Mouse (Mus musculus): ENCODE measurements around the gene Adam8. TPM values are rescaled to one million over a fixed set of nuclear protein-coding genes. Genes with fewer than 3 reads are reported as not detected.

Adam8 gene
- 3.0 and 4.1 TPM in 2 replicates for polyA plus RNA-seq (2015; fragmentation: Nextera tagmentation; extraction: Ambion mirVana)

- Histone ChIP-seq H3K4me1 (ENCODE audit: control insufficient read depth, insufficient read depth, low read length) (0 out of 2 replicates have a peak, but pooled peaks cover 2% of the 10 kb centered on the region), H3K9ac (ENCODE audit: low read length) (no peak within 1 kb of the TSS), H3K27me3 (ENCODE audit: control insufficient read depth, insufficient read depth, low read length) (no peaks in the 10 kb centered on the region), H3K4me2 (ENCODE audit: low read depth, low read length) (no peak within 1 kb of the TSS), H3K27ac (ENCODE audit: low read length) (no peak within 1 kb of the TSS), H3K9me3 (replicated peaks; ENCODE audit: control insufficient read depth, low read length) (no peaks in the 10 kb centered on the region), H3K36me3 (ENCODE audit: control insufficient read depth, insufficient read depth, low read length) (0 out of 2 replicates have a peak, but pooled peaks cover 9% of the 10 kb centered on the region), H3K4me3 (replicated peaks; ENCODE audit: low read length) (no peak within 1 kb of the TSS)
- peak; percentile 60; the same call in 1 of the 2 replicates for ATAC-seq (ENCODE audit: insufficient read depth, low FRiP score)
- 22% methylated on average over 7 of the region's 7 CpGs for WGBS
Measured at GRCm38 (mm10) chr7:139992406-139992805, at the start of gene Adam8. Gene Adam8, minus strand, starts transcription at chr7:139992562.

GRCm38 (mm10) chr7:140037171-140037555 lies 44.8 kb upstream of the Adam8 start:
- Histone ChIP-seq H3K4me1 (ENCODE audit: control insufficient read depth, insufficient read depth, low read length) (peaks cover 18% of the 10 kb centered on the region), H3K9me3 (replicated peaks; ENCODE audit: control insufficient read depth, low read length) (no peaks in the 10 kb centered on the region), H3K9ac (ENCODE audit: low read length) (peak overlapping the region; percentile 93; the same call in 1 of the 2 replicates), H3K4me2 (ENCODE audit: low read depth, low read length) (peak overlapping the region; percentile 97), H3K36me3 (ENCODE audit: control insufficient read depth, insufficient read depth, low read length) (peaks cover 6% of the 10 kb centered on the region; the same call in 1 of the 2 replicates), H3K4me3 (replicated peaks; ENCODE audit: low read length) (peak overlapping the region; percentile 88), H3K27me3 (ENCODE audit: control insufficient read depth, insufficient read depth, low read length) (no peaks in the 10 kb centered on the region), H3K27ac (ENCODE audit: low read length) (no peak overlapping the region)
- no peak for ATAC-seq (ENCODE audit: insufficient read depth, low FRiP score)
- WGBS = 35% methylated on average over 3 of the region's 3 CpGs

DNA sequence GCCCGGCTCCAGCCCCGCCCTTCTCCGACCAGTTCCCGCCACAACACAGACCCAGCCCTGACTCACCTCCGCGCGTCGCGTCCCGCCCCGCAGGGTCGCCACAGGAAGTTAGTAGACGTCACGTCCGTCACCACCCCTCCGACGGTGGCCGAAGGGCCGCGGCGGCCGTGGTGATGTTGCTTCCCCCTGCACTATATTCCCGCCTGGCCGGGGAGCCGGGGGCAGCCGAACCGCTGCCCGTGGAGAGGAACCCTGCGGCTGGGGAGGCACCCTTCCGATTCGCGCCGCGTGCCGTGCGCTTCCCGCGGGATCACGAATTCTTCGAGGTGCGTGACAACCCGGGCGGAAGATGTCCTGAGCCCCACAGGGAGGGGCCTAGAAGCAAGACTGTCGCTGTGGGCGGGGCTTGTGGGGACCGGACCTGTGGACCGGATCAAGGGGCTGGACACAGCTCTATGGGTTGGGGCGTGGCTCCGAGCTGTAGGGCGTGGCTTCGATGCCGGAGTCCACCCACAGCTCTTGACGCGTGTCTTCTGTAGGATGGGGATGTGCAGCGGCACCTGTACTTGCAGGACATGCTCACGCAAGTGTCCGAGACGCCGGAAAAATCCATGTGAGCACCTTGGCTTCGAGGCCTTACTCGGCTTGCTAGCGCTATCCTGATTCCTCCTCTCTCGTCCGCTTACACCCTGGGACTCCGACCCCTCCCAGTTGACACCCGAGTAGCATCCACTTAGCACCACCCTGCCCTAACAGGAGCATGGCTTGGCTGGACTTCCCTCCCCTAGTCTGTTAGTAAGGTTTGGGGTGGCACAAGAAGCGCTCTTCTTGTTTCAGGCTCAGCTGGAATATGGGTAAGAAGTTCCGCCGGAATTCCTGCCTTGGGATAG lies 44.2 kb upstream of the Adam8 start, which contains the start of the genes Zfp511 and Tubgcp2:
TSS of gene Zfp511 (plus strand) at position 111 of the 890 bp plus-strand sequence.
TSS of gene Tubgcp2 (minus strand) at position 389 of the 890 bp plus-strand sequence.
- Histone ChIP-seq H3K9ac (ENCODE audit: low read length) (peak within 1 kb of the TSS; percentile 93), H3K9me3 (replicated peaks; ENCODE audit: control insufficient read depth, low read length) (no peaks in the 10 kb centered on the region), H3K4me3 (replicated peaks; ENCODE audit: low read length) (peak within 1 kb of the TSS; percentile 88), H3K27me3 (ENCODE audit: control insufficient read depth, insufficient read depth, low read length) (no peaks in the 10 kb centered on the region), H3K27ac (ENCODE audit: low read length) (peak within 1 kb of the TSS; percentile 87), H3K4me1 (ENCODE audit: control insufficient read depth, insufficient read depth, low read length) (peaks cover 18% of the 10 kb centered on the region), H3K4me2 (ENCODE audit: low read depth, low read length) (peak within 1 kb of the TSS; percentile 97), H3K36me3 (ENCODE audit: control insufficient read depth, insufficient read depth, low read length) (peaks cover 6% of the 10 kb centered on the region; the same call in 1 of the 2 replicates)
- under 1% methylated on average over 69 of the region's 69 CpGs for WGBS
- peak; percentile 98 for ATAC-seq (ENCODE audit: insufficient read depth, low FRiP score)

DNA sequence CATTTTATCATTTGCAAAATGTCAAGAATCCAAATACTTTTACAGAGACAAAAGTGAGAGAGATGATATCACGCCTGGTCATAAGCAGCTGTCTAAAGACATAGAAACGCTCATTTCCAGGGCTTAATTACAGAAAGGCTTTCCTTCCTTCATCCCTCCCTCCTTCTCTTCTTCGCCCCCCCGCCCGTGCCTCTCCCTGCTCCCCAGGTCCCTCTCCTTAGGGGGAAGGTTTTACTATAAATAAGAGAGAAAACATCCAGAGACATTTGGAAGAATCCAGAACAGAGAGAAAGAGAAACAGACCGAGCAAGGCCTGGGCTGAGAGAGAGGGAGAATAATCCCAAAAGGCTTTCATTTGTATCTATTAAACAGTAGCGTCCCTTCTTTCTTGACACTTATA lies 43.1 kb upstream of the Adam8 start:
- Histone ChIP-seq H3K36me3 (ENCODE audit: control insufficient read depth, insufficient read depth, low read length) (peaks cover 5% of the 10 kb centered on the region; the same call in 1 of the 2 replicates), H3K27me3 (ENCODE audit: control insufficient read depth, insufficient read depth, low read length) (no peaks in the 10 kb centered on the region), H3K4me1 (ENCODE audit: control insufficient read depth, insufficient read depth, low read length) (peaks cover 18% of the 10 kb centered on the region), H3K9me3 (replicated peaks; ENCODE audit: control insufficient read depth, low read length) (no peaks in the 10 kb centered on the region), H3K27ac (ENCODE audit: low read length) (peak overlapping the region; percentile 87; the same call in 1 of the 2 replicates), H3K4me2 (ENCODE audit: low read depth, low read length) (peak overlapping the region; percentile 97), H3K9ac (ENCODE audit: low read length) (peak overlapping the region; percentile 93), H3K4me3 (replicated peaks; ENCODE audit: low read length) (peak overlapping the region; percentile 88)
- 20% methylated on average over 7 of the region's 7 CpGs for WGBS
- no peak for ATAC-seq (ENCODE audit: insufficient read depth, low FRiP score)

DNA sequence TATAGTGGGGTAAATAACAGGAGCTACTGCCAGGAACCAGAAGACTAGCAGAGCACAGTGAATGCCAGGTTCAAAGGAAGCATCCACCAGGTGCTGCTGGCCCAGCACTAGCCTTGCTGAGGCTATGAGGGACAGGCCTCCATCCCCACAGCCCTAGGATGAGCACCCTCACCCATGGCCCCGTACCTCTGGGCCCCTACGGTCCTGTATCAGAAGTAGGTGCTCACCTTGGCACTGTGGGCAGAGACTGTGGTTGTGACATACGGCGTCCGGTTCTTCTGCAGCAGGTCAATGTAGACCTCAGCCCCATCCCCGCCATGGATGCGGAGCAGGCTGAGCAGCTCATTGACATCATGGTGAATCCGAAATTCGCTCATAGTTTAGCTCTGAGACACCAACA lies 41.0 kb upstream of the Adam8 start:
- no peak for ATAC-seq (ENCODE audit: insufficient read depth, low FRiP score)
- 96% methylated on average over 9 of the region's 9 CpGs for WGBS

DNA sequence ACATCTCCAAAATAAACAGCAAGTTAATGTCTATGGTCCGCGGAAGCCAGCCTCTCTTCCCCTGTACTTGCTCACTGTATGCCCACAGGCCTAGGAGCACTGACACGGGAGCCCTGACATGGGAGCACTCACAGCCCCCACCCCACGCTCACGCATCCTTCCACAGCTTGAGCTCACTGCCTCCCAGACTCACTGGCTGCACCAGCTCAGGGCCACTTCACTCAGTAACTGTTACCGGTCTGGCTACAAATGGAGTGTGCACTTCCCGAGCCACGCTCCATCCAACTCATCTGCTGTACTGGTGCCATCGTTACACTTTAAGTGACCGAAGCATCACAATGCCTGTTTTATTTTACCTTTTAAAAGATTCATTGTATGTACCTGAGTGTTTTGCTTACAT lies 40.0 kb upstream of the Adam8 start:
- Histone ChIP-seq H3K4me1 (ENCODE audit: control insufficient read depth, insufficient read depth, low read length) (peaks cover 18% of the 10 kb centered on the region), H3K36me3 (ENCODE audit: control insufficient read depth, insufficient read depth, low read length) (peaks cover 23% of the 10 kb centered on the region), H3K9ac (ENCODE audit: low read length) (no peak overlapping the region), H3K4me2 (ENCODE audit: low read depth, low read length) (no peak overlapping the region), H3K4me3 (replicated peaks; ENCODE audit: low read length) (no peak overlapping the region), H3K27me3 (ENCODE audit: control insufficient read depth, insufficient read depth, low read length) (no peaks in the 10 kb centered on the region), H3K27ac (ENCODE audit: low read length) (no peak overlapping the region), H3K9me3 (replicated peaks; ENCODE audit: control insufficient read depth, low read length) (no peaks in the 10 kb centered on the region)
- WGBS = 96% methylated on average over 10 of the region's 10 CpGs
- ATAC-seq (ENCODE audit: insufficient read depth, low FRiP score) = no peak

More for the DNA sequence above, 41.0 kb upstream of the Adam8 start:
- peaks cover 18% of the 10 kb centered on the region for H3K36me3 ChIP-seq (ENCODE audit: control insufficient read depth, insufficient read depth, low read length)
- H3K27me3 ChIP-seq (ENCODE audit: control insufficient read depth, insufficient read depth, low read length) = no peaks in the 10 kb centered on the region
- H3K9ac ChIP-seq (ENCODE audit: low read length) = no peak overlapping the region
- no peak overlapping the region for H3K4me3 ChIP-seq (replicated peaks; ENCODE audit: low read length)
- peaks cover 18% of the 10 kb centered on the region for H3K4me1 ChIP-seq (ENCODE audit: control insufficient read depth, insufficient read depth, low read length)
- no peak overlapping the region for H3K27ac ChIP-seq (ENCODE audit: low read length)
- H3K4me2 ChIP-seq (ENCODE audit: low read depth, low read length) = no peak overlapping the region
- no peaks in the 10 kb centered on the region for H3K9me3 ChIP-seq (replicated peaks; ENCODE audit: control insufficient read depth, low read length)

GRCm38 (mm10) chr7:140031771-140032170 lies 39.4 kb upstream of the Adam8 start:
- ATAC-seq (ENCODE audit: insufficient read depth, low FRiP score) = no peak
- no peaks in the 10 kb centered on the region for H3K9me3 ChIP-seq (replicated peaks; ENCODE audit: control insufficient read depth, low read length)
- WGBS = 95% methylated on average over 12 of the region's 12 CpGs
- peaks cover 23% of the 10 kb centered on the region for H3K36me3 ChIP-seq (ENCODE audit: control insufficient read depth, insufficient read depth, low read length)
- H3K27me3 ChIP-seq (ENCODE audit: control insufficient read depth, insufficient read depth, low read length) = no peaks in the 10 kb centered on the region
- H3K27ac ChIP-seq (ENCODE audit: low read length) = no peak overlapping the region
- no peak overlapping the region for H3K9ac ChIP-seq (ENCODE audit: low read length)
- H3K4me1 ChIP-seq (ENCODE audit: control insufficient read depth, insufficient read depth, low read length) = peaks cover 12% of the 10 kb centered on the region
- H3K4me2 ChIP-seq (ENCODE audit: low read depth, low read length) = no peak overlapping the region
- no peak overlapping the region for H3K4me3 ChIP-seq (replicated peaks; ENCODE audit: low read length)

GRCm38 (mm10) chr7:140011336-140011735 lies 19.0 kb upstream of the Adam8 start:
- H3K36me3 ChIP-seq (ENCODE audit: control insufficient read depth, insufficient read depth, low read length) = 0 out of 2 replicates have a peak, but pooled peaks cover 16% of the 10 kb centered on the region
- no peak for ATAC-seq (ENCODE audit: insufficient read depth, low FRiP score)
- no peak overlapping the region for H3K4me3 ChIP-seq (replicated peaks; ENCODE audit: low read length)
- no peak overlapping the region for H3K9ac ChIP-seq (ENCODE audit: low read length)
- H3K4me2 ChIP-seq (ENCODE audit: low read depth, low read length) = no peak overlapping the region
- no peak overlapping the region for H3K27ac ChIP-seq (ENCODE audit: low read length)
- no peaks in the 10 kb centered on the region for H3K27me3 ChIP-seq (ENCODE audit: control insufficient read depth, insufficient read depth, low read length)
- no peaks in the 10 kb centered on the region for H3K9me3 ChIP-seq (replicated peaks; ENCODE audit: control insufficient read depth, low read length)
- H3K4me1 ChIP-seq (ENCODE audit: control insufficient read depth, insufficient read depth, low read length) = no peaks in the 10 kb centered on the region
- 95% methylated on average over 17 of the region's 17 CpGs for WGBS

DNA sequence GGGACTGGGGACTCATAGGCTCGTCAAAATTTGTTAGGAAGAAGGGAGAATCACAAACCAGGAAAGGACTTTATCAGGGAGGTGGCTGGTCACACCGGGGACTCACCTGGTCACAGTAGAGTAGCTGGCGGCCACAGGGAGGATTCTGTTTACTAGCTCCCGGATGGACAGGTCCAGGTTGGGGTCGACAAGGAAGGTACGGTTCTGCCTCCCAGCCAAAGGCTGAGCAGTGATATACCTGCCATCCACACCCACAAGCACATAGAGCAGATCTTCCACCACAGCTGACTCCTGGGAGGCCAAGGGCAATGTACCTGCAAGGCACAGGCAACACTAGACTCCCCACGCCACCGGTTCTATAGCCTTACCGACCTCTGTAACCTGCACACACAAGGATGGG lies 15.4 kb upstream of the Adam8 start:
- Histone ChIP-seq H3K4me2 (ENCODE audit: low read depth, low read length) (no peak overlapping the region), H3K9me3 (replicated peaks; ENCODE audit: control insufficient read depth, low read length) (no peaks in the 10 kb centered on the region), H3K9ac (ENCODE audit: low read length) (no peak overlapping the region), H3K4me1 (ENCODE audit: control insufficient read depth, insufficient read depth, low read length) (no peaks in the 10 kb centered on the region), H3K36me3 (ENCODE audit: control insufficient read depth, insufficient read depth, low read length) (peaks cover 20% of the 10 kb centered on the region), H3K27me3 (ENCODE audit: control insufficient read depth, insufficient read depth, low read length) (no peaks in the 10 kb centered on the region), H3K27ac (ENCODE audit: low read length) (no peak overlapping the region), H3K4me3 (replicated peaks; ENCODE audit: low read length) (no peak overlapping the region)
- no peak for ATAC-seq (ENCODE audit: insufficient read depth, low FRiP score)
- WGBS = 96% methylated on average over 9 of the region's 9 CpGs

Data from stomach, embryonic 16.5 days (tissue).